Mouse (Mus musculus) embryonic stem cell, embryonic (primary cell): ENCODE data around the gene Brsk1.

Experiments
- CTCF ChIA-PET, 4 experiments: fragments of 300-600 bp in 2 of 4; fragments of 350-600 bp in 2 of 4; sonication (Branson Sonifier 250); formaldehyde crosslinking; loops; one replicate each; lab custom pipeline; 2022; ENCODE audit warnings: inconsistent platforms in 2 of 4; lab: Charles Lee
- POLR2A ChIA-PET, 4 experiments: fragments of 300-600 bp in 2 of 4; fragments of 350-600 bp in 2 of 4; sonication (Branson Sonifier 250); formaldehyde crosslinking; loops; one replicate each; lab custom pipeline; 2022; ENCODE audit warnings: antibody characterized with exemption in 4 of 4, inconsistent platforms in 1 of 4; lab: Charles Lee

Gene Brsk1

GRCm38 (mm10) chr7:4684632-4685417 is 5.6 kb upstream of the Brsk1 start, which contains the start of gene Hspbp1:
Hspbp1 (minus strand) TSS chr7:4685068.
- POLR2A ChIA-PET, result interaction anchor here (0.5 to 4.7 kb wide), 130 partner anchors 8 to 1520 kb away, joined by 3 to 141 read pairs (median 5); partner anchors contain the start of genes Cox6b2 (in 3 of the 4), Kmt5c (in 3 of the 4), Ppp6r1 (in 3 of the 4) and Rpl28 (in 3 of the 4)
- CTCF ChIA-PET, result interaction anchor here (0.5 to 1.8 kb wide), 15 partner anchors 10 to 375 kb away, joined by 3 to 14 read pairs (median 4); partner anchors contain the start of genes Cox6b2 (in 1 of the 4) and Kmt5c (in 1 of the 4)

GRCm38 (mm10) chr7:4690951-4691653 is 698 bp downstream of the Brsk1 start:
- CTCF ChIA-PET, result interaction anchor here in 2 of 4 experiments (2.8 to 3.3 kb wide), 2 partner anchors 14 kb away, joined by 13 to 22 read pairs; no protein-coding TSS in a partner anchor

GRCm38 (mm10) chr7:4693004-4693403 is 2.6 kb downstream of the Brsk1 start:
- POLR2A ChIA-PET, result interaction anchor here (0.6 to 5.3 kb wide), 52 partner anchors 8 to 337 kb away, joined by 3 to 74 read pairs (median 6); partner anchors contain the start of genes Cox6b2 (in 3 of the 4), Hspbp1 (in 3 of the 4), Rpl28 (in 3 of the 4) and Tmem238 (in 3 of the 4)
- CTCF ChIA-PET, result interaction anchor here in 3 of 4 experiments (1.2 to 3.3 kb wide), 3 partner anchors 12 kb away, joined by 3 to 22 read pairs (median 13); no protein-coding TSS in a partner anchor

More at GRCm38 (mm10) chr7:4690951-4691653, 698 bp downstream of the Brsk1 start:
- POLR2A ChIA-PET, result interaction anchor here in 3 of 4 experiments (0.5 to 5.3 kb wide), 26 partner anchors 8 to 322 kb away, joined by 3 to 74 read pairs (median 5); partner anchors contain the start of genes Ube2s (in 3 of the 3), Cox6b2 (in 2 of the 3), Rpl28 (in 2 of the 3) and Kmt5c (in 1 of the 3)

- CTCF ChIA-PET, result interaction anchor here in 3 of 4 experiments (0.6 to 1.5 kb wide), 6 partner anchors 14 to 571 kb away, joined by 3 to 7 read pairs (median 3); no protein-coding TSS in a partner anchor
- POLR2A ChIA-PET, result interaction anchor here (0.6 to 8.0 kb wide), 62 partner anchors 10 to 1454 kb away, joined by 3 to 108 read pairs (median 6); partner anchors contain the start of genes Ube2s (in 4 of the 4), Hspbp1 (in 3 of the 4), Kmt5c (in 3 of the 4) and Rpl28 (in 3 of the 4)
These were observed 11.9 kb downstream of the Brsk1 start for GRCm38 (mm10) chr7:4702334-4702733.

- ChIA-PET CTCF (interaction anchor here in 2 of 4 experiments (1.1 to 2.8 kb wide), 7 partner anchors 11 to 251 kb away, joined by 3 to 22 read pairs (median 4); partner anchors contain the start of gene Hspbp1 (in 1 of the 2)), POLR2A (interaction anchor here (0.7 to 8.0 kb wide), 59 partner anchors 8 to 357 kb away, joined by 3 to 108 read pairs (median 7); partner anchors contain the start of genes Hspbp1 (in 3 of the 4), Kmt5c (in 3 of the 4), Rpl28 (in 3 of the 4) and Ube2s (in 3 of the 4))
These were observed 12.8 kb downstream of the Brsk1 start for GRCm38 (mm10) chr7:4703195-4703594.

GRCm38 (mm10) chr7:4705098-4705497 is 14.7 kb downstream of the Brsk1 start:
- POLR2A ChIA-PET, result interaction anchor here (0.5 to 8.0 kb wide), 84 partner anchors 8 to 334 kb away, joined by 3 to 108 read pairs (median 5); partner anchors contain the start of genes Brsk1 (in 3 of the 4), Cox6b2 (in 3 of the 4), Hspbp1 (in 3 of the 4) and Rpl28 (in 3 of the 4)
- CTCF ChIA-PET, result interaction anchor here (0.5 to 2.8 kb wide), 65 partner anchors 9 to 301 kb away, joined by 3 to 23 read pairs (median 4); partner anchors contain the start of genes Hspbp1 (in 3 of the 4), Kmt5c (in 2 of the 4), Rpl28 (in 2 of the 4) and Cox6b2 (in 1 of the 4)

- POLR2A ChIA-PET, result interaction anchor here in 3 of 4 experiments (0.7 to 3.7 kb wide), 10 partner anchors 10 to 100 kb away, joined by 3 to 19 read pairs (median 6); partner anchors contain the start of genes Kmt5c (in 2 of the 3), Ube2s (in 2 of the 3) and Rpl28 (in 1 of the 3)
- CTCF ChIA-PET, result no interaction called here
These were observed 22.2 kb downstream of the Brsk1 start for GRCm38 (mm10) chr7:4712594-4712993.

- ChIA-PET CTCF (interaction anchor here in 2 of 4 experiments (0.6 to 1.4 kb wide), 5 partner anchors 11 to 301 kb away, joined by 3 to 4 read pairs (median 3); partner anchors contain the start of gene Cox6b2 (in 1 of the 2)), POLR2A (interaction anchor here in 3 of 4 experiments (0.6 to 3.4 kb wide), 17 partner anchors 12 to 239 kb away, joined by 3 to 25 read pairs (median 3); partner anchors contain the start of genes Cox6b2 (in 2 of the 3), Kmt5c (in 2 of the 3), Rpl28 (in 2 of the 3) and Ube2s (in 1 of the 3))
These were observed 26.6 kb downstream of the Brsk1 start for GRCm38 (mm10) chr7:4716955-4717354.

GRCm38 (mm10) chr7:4719276-4719675 is 28.9 kb downstream of the Brsk1 start:
- ChIA-PET POLR2A (interaction anchor here in 3 of 4 experiments (0.6 to 2.3 kb wide), 13 partner anchors 11 to 178 kb away, joined by 3 to 9 read pairs (median 4); partner anchors contain the start of genes Cox6b2 (in 1 of the 3), Kmt5c (in 1 of the 3), Rpl28 (in 1 of the 3) and Ube2s (in 1 of the 3)), CTCF (interaction anchor here in 1 of 4 experiments (0.7 kb wide), 1 partner anchor 14 kb away, joined by 3 read pairs; no protein-coding TSS in a partner anchor)

- POLR2A ChIA-PET, result interaction anchor here in 3 of 4 experiments (0.7 to 5.5 kb wide), 25 partner anchors 11 to 252 kb away, joined by 3 to 38 read pairs (median 5); partner anchors contain the start of genes Cox6b2 (in 3 of the 3), Ube2s (in 3 of the 3), Hspbp1 (in 2 of the 3) and Kmt5c (in 2 of the 3)
- CTCF ChIA-PET, result interaction anchor here in 3 of 4 experiments (0.7 to 2.0 kb wide), 6 partner anchors 16 to 87 kb away, joined by 3 to 16 read pairs (median 4); partner anchors contain the start of gene Kmt5c (in 1 of the 3)
These were observed 33.1 kb downstream of the Brsk1 start for GRCm38 (mm10) chr7:4723508-4723907.

- CTCF ChIA-PET, result interaction anchor here in 3 of 4 experiments (0.7 to 2.0 kb wide), 7 partner anchors 15 to 167 kb away, joined by 3 to 16 read pairs (median 3); partner anchors contain the start of gene Kmt5c (in 1 of the 3)
- POLR2A ChIA-PET, result interaction anchor here in 3 of 4 experiments (0.8 to 5.5 kb wide), 22 partner anchors 11 to 142 kb away, joined by 3 to 38 read pairs (median 5); partner anchors contain the start of genes Cox6b2 (in 3 of the 3), Hspbp1 (in 2 of the 3), Kmt5c (in 2 of the 3) and Rpl28 (in 2 of the 3)
These were observed 34.0 kb downstream of the Brsk1 start for GRCm38 (mm10) chr7:4724359-4724758.

- CTCF ChIA-PET, result interaction anchor here in 2 of 4 experiments (0.5 to 1.3 kb wide), 3 partner anchors 15 to 186 kb away, joined by 3 read pairs; partner anchors contain the start of gene Kmt5c (in 1 of the 2)
These were observed 34.8 kb downstream of the Brsk1 start, which contains the start of gene Tmem150b for GRCm38 (mm10) chr7:4725169-4725568. Tmem150b (minus strand) TSS chr7:4725249.

GRCm38 (mm10) chr7:4731090-4731489 is 40.7 kb downstream of the Brsk1 start:
- CTCF ChIA-PET, result interaction anchor here in 1 of 4 experiments (0.6 kb wide), 1 partner anchor 31 kb away, joined by 3 read pairs; no protein-coding TSS in a partner anchor

More at GRCm38 (mm10) chr7:4725169-4725568, 34.8 kb downstream of the Brsk1 start, which contains the start of gene Tmem150b:
- POLR2A ChIA-PET, result interaction anchor here in 2 of 4 experiments (0.8 to 5.5 kb wide), 14 partner anchors 14 to 115 kb away, joined by 3 to 38 read pairs (median 7); partner anchors contain the start of genes Cox6b2 (in 2 of the 2), Kmt5c (in 2 of the 2), Rpl28 (in 2 of the 2) and Ube2s (in 2 of the 2)

GRCm38 (mm10) chr7:4732968-4733392 is 42.6 kb downstream of the Brsk1 start:
- CTCF ChIA-PET, result interaction anchor here in 2 of 4 experiments (0.6 to 1.1 kb wide), 2 partner anchors 28 to 60 kb away, joined by 3 to 4 read pairs; partner anchors contain the start of gene Rpl28 (in 1 of the 2)
- POLR2A ChIA-PET, result interaction anchor here in 2 of 4 experiments (0.7 to 2.8 kb wide), 4 partner anchors 19 to 60 kb away, joined by 3 to 13 read pairs (median 5); partner anchors contain the start of genes Cox6b2 (in 1 of the 2), Rpl28 (in 1 of the 2) and Tmem238 (in 1 of the 2)

More at GRCm38 (mm10) chr7:4731090-4731489, 40.7 kb downstream of the Brsk1 start:
- POLR2A ChIA-PET, result interaction anchor here in 3 of 4 experiments (0.6 to 2.0 kb wide), 7 partner anchors 8 to 81 kb away, joined by 3 to 10 read pairs (median 4); partner anchors contain the start of genes Kmt5c (in 2 of the 3), Cox6b2 (in 1 of the 3) and Ube2s (in 1 of the 3)
